Mouse (Mus musculus): Measurements from ENCODE around the gene Ifrd1. TPM values are rescaled to one million over a fixed set of nuclear protein-coding genes. Genes with fewer than 3 reads are reported as not detected.

The Ifrd1 gene
- polyA plus RNA-seq, 1 experiment from 2014 or later = 164 TPM

GRCm38 (mm10) chr12:40232231-40232630 is 16.1 kb downstream of the Ifrd1 start:
- Histone ChIP-seq H3K4me3 (replicated peaks) (no peak overlapping the region), H3K36me3 (no peaks in the 10 kb centered on the region)
- 89% methylated on average over 1 of the region's 1 CpGs for WGBS

GRCm38 (mm10) chr12:40231632-40232031 is 16.7 kb downstream of the Ifrd1 start:
- no peaks in the 10 kb centered on the region for H3K4me1 ChIP-seq (replicated peaks)
- no peak overlapping the region for H3K4me3 ChIP-seq (replicated peaks)
- ATAC-seq = no peak
- H3K27me3 ChIP-seq = no peaks in the 10 kb centered on the region
- no peak overlapping the region for H3K4me2 ChIP-seq (replicated peaks)
- H3K36me3 ChIP-seq = no peaks in the 10 kb centered on the region
- no peak overlapping the region for H3K27ac ChIP-seq
- no peaks in the 10 kb centered on the region for H3K9me3 ChIP-seq
- no peak overlapping the region for H3K9ac ChIP-seq (replicated peaks)
- WGBS = 91% methylated on average over 2 of the region's 2 CpGs

More at GRCm38 (mm10) chr12:40232231-40232630, 16.1 kb downstream of the Ifrd1 start:
- no peak overlapping the region for H3K9ac ChIP-seq (replicated peaks)
- H3K9me3 ChIP-seq = no peaks in the 10 kb centered on the region
- H3K4me2 ChIP-seq (replicated peaks) = no peak overlapping the region
- H3K27me3 ChIP-seq = no peaks in the 10 kb centered on the region
- ATAC-seq = no peak
- no peaks in the 10 kb centered on the region for H3K4me1 ChIP-seq (replicated peaks)
- H3K27ac ChIP-seq = no peak overlapping the region

GRCm38 (mm10) chr12:40224171-40224880 is 24.0 kb downstream of the Ifrd1 start:
- no peak for ATAC-seq
- Histone ChIP-seq H3K4me3 (replicated peaks) (no peak overlapping the region), H3K4me1 (replicated peaks) (peaks cover 22% of the 10 kb centered on the region), H3K9ac (replicated peaks) (no peak overlapping the region), H3K27me3 (no peaks in the 10 kb centered on the region), H3K9me3 (no peaks in the 10 kb centered on the region), H3K27ac (no peak overlapping the region), H3K36me3 (no peaks in the 10 kb centered on the region), H3K4me2 (replicated peaks) (no peak overlapping the region)
- WGBS = 97% methylated on average over 9 of the region's 9 CpGs

GRCm38 (mm10) chr12:40223676-40224075 is 24.6 kb downstream of the Ifrd1 start:
- Histone ChIP-seq H3K27ac (peak overlapping the region; percentile 49; the same call in 1 of the 2 replicates), H3K9ac (replicated peaks) (peak overlapping the region; percentile 63), H3K4me3 (replicated peaks) (peak overlapping the region; percentile 94), H3K4me1 (replicated peaks) (peaks cover 25% of the 10 kb centered on the region), H3K36me3 (no peaks in the 10 kb centered on the region), H3K27me3 (no peaks in the 10 kb centered on the region), H3K4me2 (replicated peaks) (peak overlapping the region; percentile 68), H3K9me3 (no peaks in the 10 kb centered on the region)
- WGBS = 59% methylated on average over 10 of the region's 10 CpGs
- ATAC-seq = no peak

GRCm38 (mm10) chr12:40223082-40223619 is 25.2 kb downstream of the Ifrd1 start:
- Histone ChIP-seq H3K36me3 (no peaks in the 10 kb centered on the region), H3K4me2 (replicated peaks) (peak overlapping the region; percentile 68), H3K9ac (replicated peaks) (peak overlapping the region; percentile 92), H3K27ac (peak overlapping the region; percentile 96), H3K27me3 (no peaks in the 10 kb centered on the region), H3K4me1 (replicated peaks) (peaks cover 25% of the 10 kb centered on the region), H3K9me3 (no peaks in the 10 kb centered on the region), H3K4me3 (replicated peaks) (peak overlapping the region; percentile 94)
- ATAC-seq = peak; percentile 99
- under 1% methylated on average over 47 of the region's 47 CpGs for WGBS

- peak; percentile 95 for ATAC-seq
- Histone ChIP-seq H3K4me3 (replicated peaks) (peak overlapping the region; percentile 94), H3K4me1 (replicated peaks) (peaks cover 25% of the 10 kb centered on the region), H3K36me3 (no peaks in the 10 kb centered on the region), H3K9ac (replicated peaks) (peak overlapping the region; percentile 92), H3K27ac (peak overlapping the region; percentile 96), H3K27me3 (no peaks in the 10 kb centered on the region), H3K9me3 (no peaks in the 10 kb centered on the region), H3K4me2 (replicated peaks) (peak overlapping the region; percentile 68)
- WGBS = under 1% methylated on average over 81 of the region's 81 CpGs
These were observed 25.8 kb downstream of the Ifrd1 start for GRCm38 (mm10) chr12:40222251-40223081.

- peak overlapping the region; percentile 94 for H3K4me3 ChIP-seq (replicated peaks)
- H3K27ac ChIP-seq = no peak overlapping the region
- peak overlapping the region; percentile 92 for H3K9ac ChIP-seq (replicated peaks)
- WGBS = 16% methylated on average over 5 of the region's 5 CpGs
- no peaks in the 10 kb centered on the region for H3K27me3 ChIP-seq
- H3K9me3 ChIP-seq = no peaks in the 10 kb centered on the region
- ATAC-seq = no peak
- H3K4me2 ChIP-seq (replicated peaks) = peak overlapping the region; percentile 68
- 0 out of 2 replicates have a peak, but pooled peaks cover 5% of the 10 kb centered on the region for H3K36me3 ChIP-seq
- H3K4me1 ChIP-seq (replicated peaks) = peaks cover 25% of the 10 kb centered on the region
These were observed 26.7 kb downstream of the Ifrd1 start for GRCm38 (mm10) chr12:40221611-40222010.

GRCm38 (mm10) chr12:40220896-40221295 is 27.4 kb downstream of the Ifrd1 start:
- H3K9ac ChIP-seq (replicated peaks) = peak overlapping the region; percentile 92; the same call in 1 of the 2 replicates
- ATAC-seq = no peak

GRCm38 (mm10) chr12:40220001-40220570 is 28.2 kb downstream of the Ifrd1 start:
- H3K4me3 ChIP-seq (replicated peaks) = peak overlapping the region; percentile 94
- H3K27me3 ChIP-seq = no peaks in the 10 kb centered on the region
- peaks cover 25% of the 10 kb centered on the region for H3K4me1 ChIP-seq (replicated peaks)
- no peaks in the 10 kb centered on the region for H3K9me3 ChIP-seq
- H3K27ac ChIP-seq = no peak overlapping the region
- H3K4me2 ChIP-seq (replicated peaks) = peak overlapping the region; percentile 68
- peak overlapping the region; percentile 24; the same call in 1 of the 2 replicates for H3K9ac ChIP-seq (replicated peaks)
- H3K36me3 ChIP-seq = peaks cover 19% of the 10 kb centered on the region
- no peak for ATAC-seq
- WGBS = 59% methylated on average over 3 of the region's 3 CpGs

More at GRCm38 (mm10) chr12:40220896-40221295, 27.4 kb downstream of the Ifrd1 start:
- Histone ChIP-seq H3K27me3 (no peaks in the 10 kb centered on the region), H3K4me1 (replicated peaks) (peaks cover 25% of the 10 kb centered on the region), H3K4me3 (replicated peaks) (peak overlapping the region; percentile 94), H3K27ac (no peak overlapping the region), H3K4me2 (replicated peaks) (peak overlapping the region; percentile 68), H3K9me3 (no peaks in the 10 kb centered on the region), H3K36me3 (peaks cover 11% of the 10 kb centered on the region)
- WGBS = 39% methylated on average over 3 of the region's 3 CpGs

- H3K27me3 ChIP-seq = no peaks in the 10 kb centered on the region
- H3K36me3 ChIP-seq = peaks cover 35% of the 10 kb centered on the region
- no peak for ATAC-seq
- no peak overlapping the region for H3K9ac ChIP-seq (replicated peaks)
- no peak overlapping the region for H3K4me2 ChIP-seq (replicated peaks)
- 67% methylated on average over 2 of the region's 2 CpGs for WGBS
- H3K4me1 ChIP-seq (replicated peaks) = peaks cover 25% of the 10 kb centered on the region
- no peaks in the 10 kb centered on the region for H3K9me3 ChIP-seq
- H3K27ac ChIP-seq = no peak overlapping the region
- no peak overlapping the region for H3K4me3 ChIP-seq (replicated peaks)
These were observed 29.8 kb downstream of the Ifrd1 start for GRCm38 (mm10) chr12:40218430-40218945.

- Histone ChIP-seq H3K4me1 (replicated peaks) (peaks cover 25% of the 10 kb centered on the region), H3K9me3 (no peaks in the 10 kb centered on the region), H3K36me3 (peaks cover 42% of the 10 kb centered on the region), H3K9ac (replicated peaks) (no peak overlapping the region), H3K4me3 (replicated peaks) (no peak overlapping the region), H3K4me2 (replicated peaks) (no peak overlapping the region), H3K27me3 (no peaks in the 10 kb centered on the region), H3K27ac (no peak overlapping the region)
- no peak for ATAC-seq
- WGBS = 97% methylated on average over 2 of the region's 2 CpGs
These were observed 30.5 kb downstream of the Ifrd1 start for GRCm38 (mm10) chr12:40217776-40218175.

Measured in midbrain, embryonic 13.5 days (tissue).